Mouse (Mus musculus) bone marrow, adult 2 months (tissue): Measurements from ENCODE around the gene Pimreg.

Source experiments
- CTCF ChIP-seq: fragments of 200-500 bp; IDR thresholded peaks from 2 replicates; pipeline ENCODE4 v1.5.1; 2011; ENCODE audit warnings: low read length, control low read depth; ENCODE audit not compliant: control insufficient read depth, insufficient read depth
- POLR2A ChIP-seq: fragments of 200-500 bp; IDR thresholded peaks from 2 replicates; pipeline ENCODE4 v1.6.1; 2011; ENCODE audit warnings: low read depth, mild to moderate bottlenecking, control low read depth, low read length, borderline replicate concordance; ENCODE audit not compliant: control insufficient read depth

- peak; percentile 45; the same call in 1 of the 2 replicates for TF ChIP-seq POLR2A
- no peak for TF ChIP-seq CTCF
Observed at GRCm38 (mm10) chr11:72041768-72042607, at the start of gene Pimreg.
